Mouse (Mus musculus) hindbrain, embryonic 16.5 days (tissue): ENCODE measurements around the gene Taf15. TPM values are rescaled to one million over a fixed set of nuclear protein-coding genes. Genes with fewer than 3 reads are reported as not detected.

ENCODE experiments used
- ATAC-seq: fragments of 200-750 bp; cut with Nextera tagmentation; 2 replicates; pipeline ENCODE4 v1.8.0; 2017; ENCODE audit warnings: moderate TSS enrichment, moderate library complexity
- H3K27ac ChIP-seq: fragments of 300-500 bp; sonication (generic); 2 replicates; pipeline ENCODE4 v1.5.1; 2014; ENCODE audit warnings: low read depth, mild to moderate bottlenecking, control low read depth, low read length, moderate library complexity
- H3K27me3 ChIP-seq: fragments of 300-500 bp; sonication (generic); replicated peaks from 2 replicates; pipeline ENCODE4 v1.6.1; 2014; ENCODE audit warnings: low read length; ENCODE audit not compliant: control insufficient read depth, insufficient read depth
- H3K36me3 ChIP-seq: fragments of 300-500 bp; sonication (generic); 2 replicates; pipeline ENCODE4 v1.6.1; 2014; ENCODE audit warnings: mild to moderate bottlenecking, low read length, moderate library complexity, mixed read lengths; ENCODE audit not compliant: control insufficient read depth, insufficient read depth
- H3K4me1 ChIP-seq: fragments of 300-500 bp; sonication (generic); 2 replicates; pipeline ENCODE4 v1.6.1; 2014; ENCODE audit warnings: low read depth, low read length; ENCODE audit not compliant: control insufficient read depth, insufficient read depth
- H3K4me2 ChIP-seq: fragments of 300-500 bp; sonication (generic); 2 replicates; pipeline ENCODE4 v1.6.1; 2014; ENCODE audit warnings: mild to moderate bottlenecking, low read length, control low read depth, moderate library complexity
- H3K4me3 ChIP-seq: fragments of 300-500 bp; sonication (generic); 2 replicates; pipeline ENCODE4 v1.5.1; 2014; ENCODE audit warnings: mild to moderate bottlenecking, low read length, control low read depth, moderate library complexity
- H3K9ac ChIP-seq: fragments of 300-500 bp; sonication (generic); 2 replicates; pipeline ENCODE4 v1.6.1; 2014; ENCODE audit warnings: low read depth, mild to moderate bottlenecking, control low read depth, low read length, moderate library complexity
- H3K9me3 ChIP-seq: fragments of 300-500 bp; sonication (generic); 2 replicates; pipeline ENCODE4 v1.6.1; 2014; ENCODE audit warnings: mild to moderate bottlenecking, low read length, moderate library complexity; ENCODE audit not compliant: control insufficient read depth
- WGBS: fragments of 180-500 bp; shearing (Covaris S2); extraction: QIAGEN DNeasy Blood & Tissue Kit; methylation state at CpG from one replicate; pipeline ENCODE4 v1.1.7; 2014; 5-methylcytosine and 5-hydroxymethylcytosine counted together
- polyA plus RNA-seq: library from polyadenylated mRNA; unstranded; fragments of >200 nt; fragmentation: Nextera tagmentation; extraction: Ambion mirVana; gene quantifications from 2 replicates; pipeline ENCODE4 v1.2.1, GENCODE M21; 2015

Taf15 gene
- polyA plus RNA-seq, 1 experiment from 2014 or later: 9.4 TPM

DNA sequence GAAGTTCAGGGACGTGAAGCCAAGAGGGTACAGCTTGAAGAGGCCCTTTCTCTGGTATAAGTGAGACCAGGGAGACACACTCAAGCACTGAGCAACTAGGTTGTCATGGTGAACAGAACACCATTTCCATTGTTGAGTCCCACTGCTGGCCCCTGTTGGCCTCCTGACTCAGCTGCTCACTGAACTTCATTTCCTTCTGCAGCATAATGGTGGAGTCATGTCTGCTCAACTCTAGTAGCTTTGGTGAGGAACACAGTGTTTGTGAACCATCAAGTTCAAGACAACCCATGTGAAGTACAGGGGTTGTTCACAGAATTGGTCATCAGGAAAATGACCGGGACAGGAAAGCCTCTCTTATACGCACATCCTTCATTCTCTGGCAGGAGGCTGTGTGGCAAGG is 49.2 kb downstream of the Taf15 start, which contains the start of gene Heatr9:
Gene Heatr9, minus strand, starts transcription at position 101 of the 400 bp plus-strand sequence.
- H3K4me1 ChIP-seq: no peaks in the 10 kb centered on the region
- no peaks in the 10 kb centered on the region for H3K9me3 ChIP-seq
- H3K9ac ChIP-seq: no peak within 1 kb of the TSS
- H3K27me3 ChIP-seq: no peaks in the 10 kb centered on the region
- no peak for ATAC-seq
- 0 out of 2 replicates have a peak, but pooled peaks cover 2% of the 10 kb centered on the region for H3K36me3 ChIP-seq
- WGBS: 74% methylated on average over 3 of the region's 3 CpGs
- no peak within 1 kb of the TSS for H3K27ac ChIP-seq
- no peak within 1 kb of the TSS for H3K4me2 ChIP-seq
- H3K4me3 ChIP-seq: no peak within 1 kb of the TSS

DNA sequence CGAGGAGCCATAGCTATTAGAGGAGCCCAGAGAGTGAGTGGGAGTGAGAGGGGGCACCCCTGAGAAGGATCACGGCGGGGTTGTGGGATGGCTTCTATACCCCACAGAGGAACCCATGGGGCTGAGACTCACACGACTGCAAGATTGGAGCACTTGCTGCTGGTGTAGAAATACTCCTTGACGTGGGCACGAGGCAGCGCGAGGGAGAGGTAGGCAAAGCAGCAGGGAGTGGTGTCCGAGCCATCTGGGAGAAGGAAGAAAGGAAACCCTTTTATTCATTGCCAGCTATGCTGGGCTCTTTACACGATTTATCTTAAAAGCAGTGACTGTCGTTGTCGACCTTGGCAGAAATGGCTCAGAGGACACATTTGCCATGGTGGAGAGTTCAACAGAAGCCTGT is 56.1 kb downstream of the Taf15 start:
- Histone ChIP-seq H3K4me1 (no peaks in the 10 kb centered on the region), H3K27me3 (no peaks in the 10 kb centered on the region), H3K9ac (no peak overlapping the region), H3K9me3 (no peaks in the 10 kb centered on the region), H3K27ac (no peak overlapping the region), H3K4me2 (no peak overlapping the region), H3K36me3 (no peaks in the 10 kb centered on the region), H3K4me3 (no peak overlapping the region)
- 62% methylated on average over 12 of the region's 12 CpGs for WGBS
- no peak for ATAC-seq

DNA sequence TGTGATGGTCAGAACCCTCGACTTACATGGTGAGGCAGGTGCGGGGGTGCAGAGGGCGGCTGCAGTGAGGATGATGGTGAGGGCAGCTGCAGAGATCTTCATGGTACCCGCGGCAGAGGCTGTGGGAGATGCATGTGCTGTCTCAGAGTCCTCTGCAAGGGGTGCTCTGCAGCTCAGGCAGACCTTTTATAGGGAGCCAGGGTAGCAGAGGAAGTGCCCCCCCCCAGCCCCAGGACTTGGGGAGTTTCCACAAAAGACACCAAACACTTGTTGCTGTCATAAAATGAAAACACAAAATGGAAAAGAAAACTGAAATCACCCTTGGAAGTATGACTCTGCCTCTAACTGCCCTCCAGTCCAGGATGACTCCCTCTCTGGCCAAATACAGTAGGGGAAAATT is 57.5 kb downstream of the Taf15 start, which contains the start of gene Ccl5:
Gene Ccl5, minus strand, starts transcription at position 159 of the 400 bp plus-strand sequence.
- Histone ChIP-seq H3K9ac (no peak within 1 kb of the TSS), H3K36me3 (no peaks in the 10 kb centered on the region), H3K27ac (no peak within 1 kb of the TSS), H3K4me2 (no peak within 1 kb of the TSS), H3K9me3 (no peaks in the 10 kb centered on the region), H3K4me3 (no peak within 1 kb of the TSS), H3K4me1 (no peaks in the 10 kb centered on the region), H3K27me3 (no peaks in the 10 kb centered on the region)
- WGBS: 94% methylated on average over 5 of the region's 5 CpGs
- no peak for ATAC-seq

DNA sequence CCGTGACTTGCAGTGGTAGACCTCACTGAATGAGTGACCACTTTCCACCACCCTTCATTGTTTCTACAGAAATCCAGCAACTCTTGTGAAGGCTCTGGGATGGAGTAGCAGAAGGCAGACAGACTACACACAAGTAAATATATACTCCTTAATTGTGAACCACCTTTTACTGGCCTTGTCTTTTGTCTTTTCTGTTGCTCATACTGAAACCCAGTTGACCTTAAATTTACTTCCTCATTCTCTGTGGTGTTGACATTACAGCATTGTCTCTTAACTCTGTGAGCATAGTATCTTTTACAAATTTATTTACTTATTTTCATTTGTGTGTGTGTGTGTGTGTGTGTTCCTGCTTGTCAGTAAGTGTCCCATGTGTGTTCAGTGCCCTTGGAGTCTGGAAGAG is 60.3 kb downstream of the Taf15 start:
- WGBS: 88% methylated on average over 1 of the region's 1 CpGs
- Histone ChIP-seq H3K4me1 (no peaks in the 10 kb centered on the region), H3K4me2 (no peak overlapping the region), H3K9me3 (no peaks in the 10 kb centered on the region), H3K36me3 (no peaks in the 10 kb centered on the region), H3K4me3 (no peak overlapping the region), H3K9ac (no peak overlapping the region), H3K27me3 (no peaks in the 10 kb centered on the region), H3K27ac (no peak overlapping the region)
- ATAC-seq: no peak

DNA sequence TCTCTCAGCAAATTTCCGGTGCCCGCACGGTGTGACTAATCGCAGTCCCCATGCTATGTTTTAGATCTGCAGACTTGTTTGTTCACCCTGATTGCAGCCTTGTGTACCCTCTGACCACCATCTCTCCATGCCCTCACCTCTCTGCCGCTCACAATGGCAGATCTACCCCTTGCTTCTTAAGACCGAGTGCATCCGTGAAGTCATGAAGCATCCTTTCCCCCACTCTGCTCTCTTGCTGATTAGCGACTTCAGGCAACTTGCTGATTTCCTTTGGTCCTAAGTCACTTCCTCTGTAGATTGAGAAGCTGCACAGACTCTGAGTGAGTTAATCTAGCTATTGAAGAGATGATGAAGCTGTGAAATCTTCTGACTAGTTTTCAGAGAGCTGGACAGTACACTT is 61.3 kb downstream of the Taf15 start:
- no peaks in the 10 kb centered on the region for H3K36me3 ChIP-seq
- no peak for ATAC-seq
- H3K9me3 ChIP-seq: no peaks in the 10 kb centered on the region
- no peaks in the 10 kb centered on the region for H3K4me1 ChIP-seq
- H3K27me3 ChIP-seq: no peaks in the 10 kb centered on the region
- no peak overlapping the region; the same call in 1 of the 2 replicates for H3K4me2 ChIP-seq
- 78% methylated on average over 8 of the region's 8 CpGs for WGBS
- H3K4me3 ChIP-seq: no peak overlapping the region
- no peak overlapping the region for H3K27ac ChIP-seq
- H3K9ac ChIP-seq: no peak overlapping the region

DNA sequence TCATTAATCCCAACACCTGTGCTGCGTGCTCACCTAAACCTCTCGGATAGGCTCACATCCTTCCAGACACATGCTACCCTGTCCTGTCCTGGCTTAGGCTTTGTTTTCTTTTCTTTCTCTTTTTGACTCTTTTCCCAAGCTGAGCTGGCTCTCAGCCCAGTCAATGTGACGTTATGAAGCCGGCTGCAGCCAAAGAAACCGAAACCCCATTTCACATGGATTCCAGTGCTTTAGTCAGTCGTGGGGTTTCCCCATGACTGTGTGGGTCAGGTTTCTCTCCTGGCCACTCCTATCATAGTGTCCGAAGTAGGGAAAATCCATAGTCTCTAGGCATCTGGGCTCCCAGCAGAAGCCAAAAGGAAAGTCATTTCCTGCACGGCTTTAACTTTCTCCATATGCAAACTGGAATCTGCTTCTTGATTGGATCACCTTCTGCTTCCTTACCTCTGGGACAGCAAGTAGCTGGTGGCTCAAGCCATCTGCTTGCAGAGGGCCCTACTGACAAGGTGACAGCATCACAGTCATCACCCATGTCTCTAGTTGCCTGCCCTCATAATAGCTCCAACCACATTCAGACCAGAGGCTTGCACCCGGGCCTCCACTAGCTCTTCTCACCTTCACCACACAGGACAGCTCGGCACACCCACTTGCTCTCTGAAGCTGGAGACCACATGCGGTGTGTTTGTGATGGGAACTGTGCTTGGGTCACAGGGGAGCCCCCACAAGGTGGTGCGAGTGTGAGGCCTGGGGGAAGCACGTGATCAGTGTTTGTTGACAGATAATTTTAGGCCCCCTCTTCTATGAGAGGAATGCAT is 61.9 kb downstream of the Taf15 start:
- Histone ChIP-seq H3K9me3 (no peaks in the 10 kb centered on the region), H3K27me3 (no peaks in the 10 kb centered on the region), H3K4me1 (no peaks in the 10 kb centered on the region), H3K36me3 (no peaks in the 10 kb centered on the region), H3K27ac (no peak overlapping the region), H3K9ac (no peak overlapping the region), H3K4me2 (peak overlapping the region; percentile 20), H3K4me3 (no peak overlapping the region)
- WGBS: 50% methylated on average over 13 of the region's 13 CpGs
- ATAC-seq: peak; percentile 48; the same call in 1 of the 2 replicates

DNA sequence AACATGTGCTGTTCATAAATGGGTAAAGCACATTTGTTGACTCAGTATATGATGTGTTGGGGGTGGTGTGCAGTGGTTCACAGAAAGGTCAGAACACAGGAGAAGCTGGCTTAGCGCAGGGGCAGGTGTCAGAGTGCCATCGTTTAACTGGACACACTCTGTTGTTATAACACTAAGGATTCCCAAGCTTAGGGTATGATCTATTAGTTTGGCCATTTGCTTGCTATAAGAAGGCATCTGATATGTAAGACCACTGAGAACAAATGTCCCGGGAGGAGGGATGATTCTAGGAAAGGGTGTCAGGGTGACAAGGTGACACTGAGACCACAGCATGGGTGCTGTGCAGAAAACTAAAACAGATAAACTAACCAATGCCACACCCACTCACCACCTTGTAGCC is 63.9 kb downstream of the Taf15 start:
- no peaks in the 10 kb centered on the region for H3K4me1 ChIP-seq
- no peak overlapping the region for H3K4me2 ChIP-seq
- no peak overlapping the region for H3K9ac ChIP-seq
- 87% methylated on average over 3 of the region's 3 CpGs for WGBS
- no peaks in the 10 kb centered on the region for H3K27me3 ChIP-seq
- H3K27ac ChIP-seq: no peak overlapping the region
- no peaks in the 10 kb centered on the region for H3K9me3 ChIP-seq
- ATAC-seq: no peak
- no peak overlapping the region for H3K4me3 ChIP-seq
- no peaks in the 10 kb centered on the region for H3K36me3 ChIP-seq

DNA sequence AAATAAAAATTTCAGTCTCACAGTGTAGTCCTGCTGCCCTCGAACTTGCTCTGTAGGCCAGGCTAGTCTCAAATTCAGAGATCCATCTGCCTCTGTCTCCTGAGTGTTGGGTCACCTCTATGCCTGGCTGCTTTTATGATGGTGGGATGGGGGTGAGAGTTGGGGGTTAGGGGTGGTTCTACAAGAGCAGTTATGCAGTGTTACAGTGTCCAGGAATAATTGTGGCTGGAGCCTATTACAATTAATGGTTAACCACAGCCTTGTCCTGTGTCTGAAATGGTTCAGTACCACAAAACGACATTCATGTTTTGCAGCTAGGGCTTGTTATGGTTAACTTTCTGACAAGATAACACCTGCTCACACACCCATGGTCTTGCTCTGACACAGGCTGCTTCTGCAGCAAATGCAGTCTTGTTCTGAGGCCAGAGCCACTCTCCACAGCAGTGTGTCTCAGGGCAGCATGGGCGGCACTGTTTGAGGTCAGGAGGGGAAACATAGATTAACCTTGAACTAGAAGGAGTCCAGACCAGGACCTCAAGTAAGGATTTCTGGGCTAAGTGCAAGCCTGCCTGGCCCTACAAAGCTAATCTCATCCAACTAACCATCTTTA is 65.9 kb downstream of the Taf15 start:
- no peak overlapping the region for H3K9ac ChIP-seq
- 88% methylated on average over 3 of the region's 3 CpGs for WGBS
- H3K4me3 ChIP-seq: no peak overlapping the region
- no peaks in the 10 kb centered on the region for H3K36me3 ChIP-seq
- no peak overlapping the region for H3K27ac ChIP-seq
- no peaks in the 10 kb centered on the region for H3K27me3 ChIP-seq
- no peaks in the 10 kb centered on the region for H3K4me1 ChIP-seq
- H3K9me3 ChIP-seq: no peaks in the 10 kb centered on the region
- ATAC-seq: no peak
- H3K4me2 ChIP-seq: no peak overlapping the region

DNA sequence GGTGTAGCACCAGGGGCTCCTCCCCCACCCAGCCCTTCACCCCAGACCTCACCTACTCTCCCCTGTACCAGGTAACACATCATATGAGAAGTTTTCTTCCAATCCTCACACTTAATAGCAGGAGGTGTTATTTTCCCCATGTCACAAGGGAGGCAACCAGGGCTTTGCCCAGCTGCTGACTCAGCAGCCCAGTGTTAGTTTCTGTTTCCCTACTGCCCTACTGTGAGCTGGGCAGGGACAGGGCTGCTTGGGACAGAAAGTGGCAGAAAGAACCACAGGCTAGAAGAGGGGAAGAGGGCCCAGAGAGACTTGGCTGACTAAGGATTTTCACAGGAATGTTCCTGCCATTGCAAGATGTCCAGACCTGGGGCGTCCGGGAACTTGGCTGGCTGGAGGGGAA is 68.0 kb downstream of the Taf15 start:
- H3K27ac ChIP-seq: no peak overlapping the region
- no peak overlapping the region for H3K4me3 ChIP-seq
- no peak overlapping the region for H3K9ac ChIP-seq
- no peaks in the 10 kb centered on the region for H3K4me1 ChIP-seq
- WGBS: 83% methylated on average over 2 of the region's 2 CpGs
- no peak overlapping the region for H3K4me2 ChIP-seq
- H3K36me3 ChIP-seq: no peaks in the 10 kb centered on the region
- no peaks in the 10 kb centered on the region for H3K27me3 ChIP-seq
- ATAC-seq: no peak
- H3K9me3 ChIP-seq: no peaks in the 10 kb centered on the region
